Mouse (Mus musculus): ENCODE results near the gene Cacng4.
A peak's percentile ranks its signal among the peaks of the same experiment; 100 is the strongest.

The Cacng4 gene

DNA sequence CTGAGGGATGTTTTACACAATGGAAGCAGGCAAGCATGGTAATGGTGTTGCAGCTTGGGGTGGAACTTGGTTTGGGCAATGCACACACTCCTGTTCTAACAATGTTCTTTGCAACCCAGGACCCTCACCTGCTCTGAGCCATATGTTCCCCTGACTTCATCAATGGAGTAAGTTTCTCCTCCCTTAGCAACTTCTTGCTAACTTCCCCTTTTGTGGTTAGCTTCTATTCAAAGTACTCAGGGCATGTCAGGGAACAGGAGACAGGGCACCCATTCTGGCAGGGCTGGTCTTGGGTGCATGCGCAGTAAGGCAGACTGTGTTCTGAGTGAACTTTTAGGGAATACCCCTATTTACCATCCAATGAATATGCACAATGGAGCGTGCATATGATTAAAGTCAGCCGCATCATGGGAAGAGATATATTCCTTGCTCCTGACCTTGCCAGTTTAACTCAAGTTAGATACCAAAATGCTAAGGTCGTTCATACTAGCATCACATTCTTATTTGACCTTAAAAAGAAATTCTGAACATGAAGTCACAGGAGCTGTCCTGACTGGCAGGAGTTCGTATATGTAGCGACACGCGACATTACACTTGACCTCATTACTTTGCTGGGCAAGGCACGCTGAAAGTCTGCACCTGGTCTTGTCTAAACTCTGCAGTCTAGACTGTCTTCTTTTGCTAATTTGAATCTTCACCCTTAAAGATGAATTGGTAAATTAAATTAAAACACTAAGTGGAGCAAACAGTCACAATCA, 73.9 kb downstream of the Cacng4 start:
- peak; percentile 79 for DNase-seq (ENCODE audit: low read depth, low spot score)

DNA sequence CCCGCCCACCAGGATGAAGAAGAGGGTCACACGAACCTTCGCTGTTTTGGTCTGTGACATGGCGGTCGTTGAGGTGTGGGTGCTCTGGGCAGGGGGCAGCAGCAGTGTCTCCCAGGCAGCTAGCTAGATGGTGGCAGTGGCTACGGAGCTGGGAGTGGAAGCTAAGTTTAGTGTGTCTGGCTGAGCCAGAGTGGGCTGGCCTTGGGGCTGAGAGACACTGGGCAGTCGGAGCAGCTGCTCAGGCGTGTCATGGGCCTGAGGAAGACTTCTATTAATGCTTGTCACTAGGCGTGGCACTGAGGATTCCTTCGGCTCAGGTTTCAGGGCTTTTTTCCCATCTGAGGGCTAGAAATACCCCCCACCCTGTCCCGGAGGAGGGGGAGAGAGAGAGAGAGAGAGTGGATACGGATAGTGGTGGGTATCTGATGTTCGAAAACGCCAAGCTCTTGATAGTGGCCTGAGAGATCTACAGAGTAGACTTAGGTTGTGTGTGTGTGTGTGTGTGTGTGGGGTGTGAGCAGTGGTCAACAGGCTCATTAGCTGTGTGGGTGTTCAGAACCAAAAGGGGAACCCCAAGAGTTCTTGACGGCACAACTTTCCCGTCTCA, 77.9 kb downstream of the Cacng4 start, which contains the start of gene Cacng1:
Gene Cacng1, minus strand, starts transcription at position 191 of the 607 bp plus-strand sequence.
- DNase-seq (ENCODE audit: low read depth, low spot score) = no peak

DNA sequence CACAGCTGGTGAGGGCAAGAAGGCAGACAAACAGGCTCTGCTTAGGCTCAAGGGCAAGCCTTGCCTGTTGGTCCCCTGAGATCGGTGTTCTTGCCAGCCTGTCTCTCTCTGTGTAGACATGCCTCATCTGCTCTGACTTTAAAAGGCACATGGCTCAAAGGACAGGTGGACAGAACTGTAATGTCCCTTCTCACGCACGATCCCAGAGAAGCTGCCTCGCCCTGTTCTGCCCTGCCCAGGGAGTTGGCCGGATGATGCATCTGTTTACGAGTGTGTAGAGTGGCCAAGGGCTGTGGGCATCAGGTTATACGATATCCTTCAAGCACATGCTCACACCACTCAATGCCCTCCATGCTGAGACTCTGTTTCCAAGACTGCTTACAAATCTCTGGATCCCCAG, 80.0 kb downstream of the Cacng4 start:
- DNase-seq (ENCODE audit: low read depth, low spot score) = no peak

DNA sequence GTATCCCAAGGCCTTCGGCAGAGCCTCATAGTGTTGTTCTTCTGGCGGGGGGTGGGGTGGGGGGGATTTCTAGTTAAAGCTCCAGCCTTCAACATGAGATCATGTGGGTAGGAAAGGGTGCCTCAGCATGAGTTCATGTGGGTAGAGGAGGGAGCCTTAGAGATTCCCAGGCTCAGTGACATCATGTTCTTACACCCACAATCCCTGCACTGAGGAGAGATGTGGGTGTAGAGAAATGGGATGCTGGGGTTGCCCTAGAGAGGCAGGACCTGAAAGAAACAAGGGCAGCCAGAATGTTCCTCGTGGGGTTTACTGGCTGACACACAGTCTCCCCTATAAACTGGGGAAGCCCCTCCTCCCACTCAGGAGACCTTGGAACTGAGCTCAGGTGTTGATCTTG, 84.0 kb downstream of the Cacng4 start:
- DNase-seq (ENCODE audit: low read depth, low spot score) = no peak

DNA sequence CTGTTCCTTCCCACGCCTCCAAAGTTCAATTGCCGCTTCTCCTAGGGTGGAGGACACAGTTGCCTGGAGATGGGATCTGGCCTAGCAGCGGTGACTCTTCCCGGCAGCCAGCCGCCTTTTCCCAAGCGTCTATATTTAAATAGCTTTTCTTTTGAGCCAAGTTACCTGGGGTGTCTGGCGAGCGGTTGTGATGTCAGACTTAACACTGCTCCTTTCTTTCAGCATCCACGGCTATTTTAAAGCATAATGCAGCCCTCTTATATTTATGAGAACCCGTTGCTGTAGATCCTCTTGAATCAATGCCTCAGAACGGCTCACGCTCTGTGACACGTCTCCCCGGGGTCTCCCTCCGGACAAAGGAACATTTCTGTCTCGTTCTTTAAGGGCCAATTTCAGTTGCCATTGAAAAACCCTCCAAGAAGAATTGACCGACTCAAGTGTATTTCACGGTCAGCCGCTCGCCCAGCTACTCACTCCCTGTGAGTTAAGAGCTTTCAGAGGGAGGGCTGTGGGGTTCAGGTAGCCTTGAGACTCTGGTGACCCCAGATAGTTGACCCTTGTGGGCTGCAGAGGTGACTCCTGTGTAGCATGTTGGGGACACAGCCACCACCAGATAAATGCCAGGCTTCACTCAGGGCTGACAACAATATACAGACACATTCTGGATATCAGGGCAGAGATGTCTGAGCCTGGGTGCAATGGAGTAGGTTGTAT, 86.3 kb downstream of the Cacng4 start:
- DNase-seq (ENCODE audit: low read depth, low spot score) = no peak

DNA sequence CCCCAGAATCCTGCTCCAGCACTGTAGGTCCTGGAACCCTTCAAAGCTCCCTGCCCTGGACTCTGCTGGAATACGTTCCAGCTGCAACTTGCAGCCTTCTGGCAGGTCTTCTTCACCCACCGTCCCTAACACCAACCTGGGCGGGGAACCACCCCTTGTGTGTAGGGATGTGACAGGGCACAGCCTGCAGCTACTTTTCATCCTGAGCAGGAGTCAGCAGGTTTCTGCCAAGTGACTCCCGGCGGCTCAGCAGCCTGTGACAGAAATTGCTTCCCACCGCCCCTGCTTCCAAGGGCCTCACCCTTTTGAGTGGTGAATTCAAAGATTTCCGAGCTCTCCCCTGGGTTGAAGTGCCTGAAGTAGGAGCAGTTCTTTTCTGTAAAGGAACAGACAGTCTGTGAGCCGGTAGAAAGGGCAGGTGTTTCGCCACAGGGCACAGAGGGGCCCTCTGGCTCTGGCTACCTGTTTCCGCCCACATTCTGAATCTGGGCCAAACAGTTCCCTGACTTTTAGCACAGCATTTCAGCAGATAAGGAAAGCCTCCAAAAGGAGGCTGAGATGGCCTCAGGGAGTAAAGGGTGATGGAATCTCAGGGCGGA, 88.8 kb downstream of the Cacng4 start:
- DNase-seq (ENCODE audit: low read depth, low spot score) = no peak

DNA sequence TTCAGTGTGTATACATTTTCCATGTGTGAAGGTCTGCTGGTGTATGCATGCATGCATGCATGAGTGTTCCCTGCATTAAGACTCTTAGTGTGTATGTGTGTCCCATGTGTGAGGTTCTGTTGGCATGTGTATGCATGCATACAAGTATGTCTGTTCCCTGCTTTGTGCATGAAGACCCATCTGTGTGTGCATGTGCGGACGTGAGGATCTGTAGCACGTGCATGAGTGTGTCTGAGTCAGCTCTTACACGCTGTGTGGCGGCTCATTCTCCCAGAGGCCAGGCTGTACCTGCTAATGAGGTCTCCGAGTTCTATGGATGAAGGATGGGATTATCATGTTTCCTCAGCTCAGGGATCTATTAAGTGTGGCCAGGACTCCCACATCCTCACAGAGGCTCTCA, 89.3 kb downstream of the Cacng4 start:
- DNase-seq (ENCODE audit: low read depth, low spot score) = no peak

DNA sequence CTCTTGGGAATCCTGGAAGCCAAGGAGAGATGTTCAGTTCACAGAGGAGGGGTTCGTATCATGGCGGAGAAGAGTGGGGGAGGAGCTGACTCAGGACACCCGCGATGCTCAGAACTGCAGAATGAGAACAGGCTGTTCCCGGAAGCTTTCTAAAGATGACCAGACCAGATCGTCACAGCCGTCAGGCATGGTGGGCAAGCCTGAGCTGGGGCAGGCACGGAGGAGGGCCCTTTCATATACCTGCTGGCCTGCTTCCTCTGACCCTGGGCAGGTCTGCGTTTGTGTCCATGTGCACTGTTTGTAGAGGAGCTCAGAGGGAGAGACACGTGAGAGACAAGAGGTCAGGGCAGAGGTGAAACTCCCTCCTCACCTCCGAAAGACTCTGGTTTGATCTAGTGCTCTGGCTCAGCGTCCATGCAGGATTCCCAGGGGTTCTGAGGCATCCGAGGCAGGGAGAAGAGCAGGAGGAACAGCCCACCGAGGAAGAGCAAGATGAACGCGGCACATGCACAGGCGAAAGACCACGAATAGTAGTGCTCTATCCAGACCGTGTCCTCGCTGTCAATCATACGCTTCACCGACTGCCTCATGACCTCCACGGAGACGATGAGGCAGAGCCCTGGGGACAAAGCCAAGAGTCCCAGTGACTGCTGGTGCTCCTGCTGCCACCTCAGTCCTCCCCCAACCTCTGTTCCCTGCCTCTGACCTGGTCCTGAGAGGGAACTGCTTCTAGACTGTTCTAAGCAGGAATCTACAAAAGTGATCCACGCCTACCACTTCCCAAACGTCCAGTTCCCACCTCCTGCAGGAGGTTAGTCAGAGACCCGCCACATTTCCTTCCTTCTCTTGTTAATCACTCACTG, 90.9 kb downstream of the Cacng4 start:
- DNase-seq (ENCODE audit: low read depth, low spot score) = no peak

DNA sequence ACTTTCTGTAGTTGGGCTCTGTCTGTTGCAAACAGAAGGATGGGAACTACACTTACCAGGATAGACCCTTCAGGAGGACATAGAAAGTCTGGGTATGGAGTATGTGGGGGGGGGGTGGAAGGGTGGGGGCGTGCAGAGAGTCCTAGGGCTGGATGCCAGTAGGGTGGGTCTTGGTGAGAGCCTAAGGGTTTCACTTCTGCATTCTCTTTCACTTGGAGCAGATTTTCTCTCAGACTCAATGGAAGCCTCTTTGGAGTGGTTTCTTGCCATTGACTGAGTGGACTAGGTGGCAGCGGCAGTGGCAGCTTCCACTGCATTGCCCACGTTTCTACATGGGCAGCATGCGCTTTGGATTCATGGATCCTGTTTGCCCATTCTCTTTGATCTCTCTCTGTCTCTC, 94.4 kb downstream of the Cacng4 start:
- no peak for DNase-seq (ENCODE audit: low read depth, low spot score)

DNA sequence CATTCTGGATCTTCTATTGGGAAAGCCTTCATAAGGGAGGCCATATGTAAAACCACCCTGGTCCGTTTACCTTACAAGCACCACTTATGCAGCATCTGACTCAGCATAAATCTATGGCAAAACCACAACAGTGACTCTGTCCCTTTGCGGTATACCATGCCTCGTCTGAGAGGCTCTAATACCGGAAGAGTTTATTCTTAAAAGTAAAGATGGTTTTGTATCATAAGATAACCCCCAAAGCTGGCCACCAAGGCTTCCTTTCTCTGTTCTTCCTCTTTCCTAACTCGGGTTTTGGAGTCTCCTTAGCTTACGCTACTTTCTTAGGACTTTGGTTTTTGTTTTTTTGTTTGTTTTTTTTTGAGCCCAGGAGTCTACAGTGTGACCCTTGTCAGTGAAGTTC, 101.0 kb downstream of the Cacng4 start:
- peak; percentile 42 for DNase-seq (ENCODE audit: low read depth, low spot score)

DNA sequence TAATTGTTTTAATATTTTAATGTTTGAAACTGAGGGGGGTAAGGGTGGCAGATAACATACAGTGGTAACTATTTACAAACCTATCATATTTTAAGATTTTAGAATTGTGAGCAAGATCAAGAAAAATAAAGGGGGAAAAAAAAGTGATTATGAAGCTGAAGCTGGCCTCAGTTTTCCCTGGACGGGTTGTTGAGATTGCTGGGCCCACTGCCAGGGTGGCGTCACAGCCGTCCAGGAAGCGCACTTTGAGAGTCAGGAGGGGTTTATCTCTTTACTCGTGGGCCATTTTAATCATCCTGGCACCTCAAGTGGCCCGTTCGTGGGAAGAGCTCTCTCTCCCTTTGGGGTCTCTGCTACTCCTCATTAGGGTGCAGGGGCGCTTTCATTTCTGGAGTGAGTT, 102.8 kb downstream of the Cacng4 start:
- no peak for DNase-seq (ENCODE audit: low read depth, low spot score)

DNA sequence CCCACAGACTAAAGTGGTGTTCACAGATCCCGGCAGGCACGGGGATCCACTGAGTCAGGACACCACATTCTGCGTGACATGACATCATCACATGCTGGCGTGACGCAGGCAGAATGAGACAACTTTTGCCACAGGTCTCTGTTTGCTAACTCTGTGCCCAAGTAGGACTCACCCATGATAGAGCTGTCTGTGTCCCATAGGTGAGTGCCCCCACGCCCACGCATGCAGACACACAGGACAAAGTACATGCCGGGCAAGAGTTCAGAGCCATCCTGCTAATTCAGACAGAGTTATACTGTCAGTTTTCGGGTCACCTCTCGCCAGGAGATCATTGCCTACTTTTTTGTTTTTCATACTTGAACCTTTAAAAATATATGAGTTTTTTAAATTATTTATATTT, 105.9 kb downstream of the Cacng4 start:
- DNase-seq (ENCODE audit: low read depth, low spot score) = no peak

DNA sequence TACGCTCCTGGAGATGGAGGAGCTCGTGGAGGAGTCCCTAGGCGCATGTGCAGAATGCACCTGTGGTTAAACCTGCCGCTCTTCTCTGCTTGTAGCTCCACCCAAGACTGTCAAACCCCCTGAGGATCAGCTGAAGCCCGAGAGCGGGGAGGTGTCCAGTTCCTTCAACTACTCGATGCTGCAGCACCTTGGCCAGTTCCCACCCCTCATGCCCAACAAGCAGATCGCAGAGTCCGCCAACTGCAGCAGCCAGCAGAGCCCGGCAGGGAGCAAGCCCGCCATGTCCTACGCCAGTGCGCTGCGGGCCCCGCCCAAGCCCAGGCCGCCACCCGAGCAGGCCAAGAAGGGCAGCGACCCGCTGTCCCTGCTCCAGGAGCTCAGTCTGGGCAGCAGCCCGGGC, 108.1 kb downstream of the Cacng4 start:
- no peak for DNase-seq (ENCODE audit: low read depth, low spot score)

DNA sequence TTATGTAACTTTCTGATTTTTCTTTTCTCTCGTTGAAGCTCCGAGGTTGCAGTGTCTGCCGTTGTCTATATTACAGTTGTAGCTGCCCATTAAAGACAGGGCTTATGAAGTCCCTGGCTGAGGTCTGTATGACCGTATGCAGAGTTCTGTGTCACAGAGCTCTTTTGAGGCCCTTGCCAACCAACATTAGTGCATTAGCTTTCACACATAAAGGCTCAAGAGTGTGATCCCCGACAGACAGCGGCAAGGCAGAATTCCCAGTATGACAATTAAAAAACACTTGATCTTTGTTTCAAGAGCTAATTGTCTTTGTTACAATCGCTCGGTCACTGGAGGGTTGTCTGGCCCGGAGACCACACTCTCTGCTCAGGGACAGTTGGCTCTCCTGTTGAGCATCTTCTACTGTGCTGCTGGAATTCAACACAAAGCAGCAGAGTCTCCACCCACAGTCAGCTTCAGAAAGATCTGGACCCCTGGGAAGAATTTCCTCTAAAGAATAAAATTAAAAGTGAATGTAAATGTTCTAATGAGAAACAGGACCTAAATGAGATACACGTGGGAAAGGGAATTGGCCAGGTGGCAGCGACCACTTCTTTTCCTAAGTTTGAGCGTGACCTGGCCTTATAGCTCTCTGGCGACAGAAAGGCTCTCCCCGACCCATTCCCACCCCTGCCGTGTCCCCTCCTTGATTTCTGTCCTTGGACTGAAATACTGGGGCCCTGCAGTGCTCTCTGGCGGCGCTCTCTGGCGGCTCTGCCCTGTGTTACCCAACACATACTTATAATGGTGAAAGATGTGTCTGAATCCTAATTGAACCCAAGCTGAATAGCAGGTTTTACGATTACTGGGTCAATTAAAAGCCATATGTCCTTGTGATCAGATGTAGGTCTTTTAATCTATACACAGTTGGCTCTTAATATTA, 110.6 kb downstream of the Cacng4 start:
- DNase-seq (ENCODE audit: low read depth, low spot score) = no peak

DNA sequence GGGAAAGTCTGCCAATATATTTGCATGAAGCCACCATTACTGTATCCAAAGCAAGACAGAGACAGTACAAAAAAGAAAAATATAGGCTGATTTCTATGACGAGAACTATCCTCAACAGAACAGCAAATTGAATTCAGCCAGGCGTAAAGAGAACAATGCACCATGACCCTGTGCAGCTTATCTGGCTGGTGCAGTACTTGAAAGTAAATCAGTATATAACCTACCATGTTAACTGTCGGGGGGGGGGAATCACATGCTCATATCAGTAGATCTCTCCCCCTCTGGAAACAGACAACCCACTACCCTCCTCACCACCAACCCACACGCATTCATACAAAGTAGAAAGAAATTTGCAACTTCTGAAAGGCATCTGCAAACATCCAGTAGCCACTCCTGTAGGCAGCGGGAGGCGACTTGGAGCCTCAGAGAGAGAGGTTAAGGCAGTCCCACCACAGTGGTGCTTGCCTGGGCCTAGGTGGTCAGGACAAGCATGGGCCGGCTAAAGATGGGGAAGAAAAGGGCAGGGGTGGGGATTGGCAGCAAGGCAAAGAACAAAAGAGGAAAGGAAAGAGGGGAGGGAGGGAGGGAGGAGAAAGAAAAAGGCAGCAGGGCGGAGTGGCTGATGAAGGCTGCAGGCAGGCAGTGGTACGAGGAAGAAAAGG, 111.5 kb downstream of the Cacng4 start:
- DNase-seq (ENCODE audit: low read depth, low spot score) = no peak

Measured in A20 (cell line).